Mouse (Mus musculus): ENCODE results near the gene Sept11.

- no peak for TF ChIP-seq CTCF (IDR thresholded peaks at IDR 0.05; ENCODE audit: insufficient read depth, low read depth, low read length)
- TF ChIP-seq POLR2A (IDR thresholded peaks at IDR 0.05; ENCODE audit: insufficient read depth, low read depth, low read length): no peak
Measured at GRCm38 (mm10) chr5:93218375-93218774, 125.1 kb downstream of the Sept11 start.

All from olfactory bulb, adult 2 months (tissue).